Mouse (Mus musculus) activated CD4-positive, CD25-positive, alpha-beta regulatory T cell (primary cell): ENCODE results near the gene Jund. TPM values are rescaled to one million over a fixed set of nuclear protein-coding genes. Genes with fewer than 3 reads are reported as not detected.

Experiments used
- polyA plus RNA-seq, 2 experiments: library from polyadenylated mRNA; unstranded; fragments of 100-300 nt; shearing (Covaris generic); gene quantifications; one replicate each; pipeline ENCODE4 v1.2.1; 2017

Gene Jund
- 100 to 1,000 TPM; 757 to 879 TPM for polyA plus RNA-seq

GRCm38 (mm10) chr8:70698310-70699109 is at the start of gene Jund:
Jund (plus strand) TSS chr8:70698949.

GRCm38 (mm10) chr8:70660273-70660725 is 38.5 kb upstream of the Jund start, which contains the start of gene Pgpep1:
Pgpep1 (minus strand) TSS chr8:70660388.

GRCm38 (mm10) chr8:70673079-70673856 is 25.5 kb upstream of the Jund start, which contains the start of gene Lsm4:
Lsm4 (plus strand) TSS chr8:70673248.

GRCm38 (mm10) chr8:70703287-70703686 is 4.5 kb downstream of the Jund start, which contains the start of gene Iqcn:
Iqcn (plus strand) TSS chr8:70703457.

GRCm38 (mm10) chr8:70718297-70718696 is 19.5 kb downstream of the Jund start, which contains the start of gene Gm3336:
Gm3336 (plus strand) TSS chr8:70718543.

GRCm38 (mm10) chr8:70723486-70724210 is 24.9 kb downstream of the Jund start, which contains the start of gene Pde4c:
Pde4c (plus strand) TSS chr8:70723720.

Other genes with a start within 250 kb of the Jund start
- gene Klhl26, start 222.0 kb upstream of the Jund start, polyA plus RNA-seq: 10 to 100 TPM; 10.3 to 17.8 TPM
- not detected for gene Tmem59l, start 211.6 kb upstream of the Jund start, polyA plus RNA-seq
- not detected for gene Crlf1, start 205.8 kb upstream of the Jund start, polyA plus RNA-seq
- gene Rex1bd, start 192.2 kb upstream of the Jund start, polyA plus RNA-seq: 100 to 1,000 TPM; 103 to 125 TPM
- gene Uba52, start 188.1 kb upstream of the Jund start, polyA plus RNA-seq: 1,000 to 10,000 TPM in 1 of 2 experiments, 100 to 1,000 TPM in 1; 932 to 1,504 TPM
- 100 to 1,000 TPM; 372 to 404 TPM for gene Fkbp8, start 171.2 kb upstream of the Jund start, polyA plus RNA-seq
- gene Kxd1, start 171.0 kb upstream of the Jund start, polyA plus RNA-seq: 100 to 1,000 TPM; 108 to 123 TPM
- gene Ell, start 159.5 kb upstream of the Jund start, polyA plus RNA-seq: 10 to 100 TPM; 25.7 to 27.7 TPM
- 10 to 100 TPM; 31.5 to 78.3 TPM for gene Isyna1, start 104.6 kb upstream of the Jund start, polyA plus RNA-seq
- gene Ssbp4, start 90.1 kb upstream of the Jund start, polyA plus RNA-seq: 100 to 1,000 TPM; 121 to 146 TPM
- gene Lrrc25, start 82.8 kb upstream of the Jund start, polyA plus RNA-seq: under 1 TPM; 0.38 to 0.74 TPM
- not detected for gene Gdf15, start 66.5 kb upstream of the Jund start, polyA plus RNA-seq
- gene Pgpep1, start 38.6 kb upstream of the Jund start, polyA plus RNA-seq: 1 to 10 TPM; 4.7 to 9.1 TPM
- 100 to 1,000 TPM; 348 to 441 TPM for gene Lsm4, start 25.7 kb upstream of the Jund start, polyA plus RNA-seq
- gene Iqcn, start 4.5 kb downstream of the Jund start, polyA plus RNA-seq: not detected
- gene Gm3336, start 19.6 kb downstream of the Jund start, polyA plus RNA-seq: not detected
- 1 to 10 TPM; 1.0 to 1.3 TPM for gene Pde4c, start 24.8 kb downstream of the Jund start, polyA plus RNA-seq
- gene Rab3a, start 55.7 kb downstream of the Jund start, polyA plus RNA-seq: 10 to 100 TPM in 1 of 2 experiments, 1 to 10 TPM in 1; 9.7 to 16.6 TPM
- 10 to 100 TPM; 59.1 to 73.1 TPM for gene Mpv17l2, start 62.0 kb downstream of the Jund start, polyA plus RNA-seq
- 10 to 100 TPM; 13.9 to 22.7 TPM for gene Pik3r2, start 77.8 kb downstream of the Jund start, polyA plus RNA-seq
- 10 to 100 TPM; 54.7 to 94.0 TPM for gene Mast3, start 106.1 kb downstream of the Jund start, polyA plus RNA-seq
- gene Il12rb1, start 109.5 kb downstream of the Jund start, polyA plus RNA-seq: 10 to 100 TPM; 29.0 to 82.4 TPM
- 10 to 100 TPM; 13.9 to 20.1 TPM for gene Arrdc2, start 140.8 kb downstream of the Jund start, polyA plus RNA-seq
- gene Kcnn1, start 164.3 kb downstream of the Jund start, polyA plus RNA-seq: under 1 TPM in 1 of 2 experiments, not detected in 1; 0.06 TPM
- gene Ccdc124, start 175.0 kb downstream of the Jund start, polyA plus RNA-seq: 10 to 100 TPM; 62.7 to 99.4 TPM
- gene Slc5a5, start 193.8 kb downstream of the Jund start, polyA plus RNA-seq: not detected
- gene Rpl18a, start 198.5 kb downstream of the Jund start, polyA plus RNA-seq: 1,000 to 10,000 TPM; 4,681 to 8,115 TPM
- gene Map1s, start 207.0 kb downstream of the Jund start, polyA plus RNA-seq: 10 to 100 TPM; 37.1 to 44.8 TPM